Mouse (Mus musculus) lung, embryonic 15.5 days (tissue): ENCODE measurements around the gene Slc2a3. TPM values are rescaled to one million over a fixed set of nuclear protein-coding genes. Genes with fewer than 3 reads are reported as not detected.
"Not testable (repeated sequence)": the region's sequence is repeated elsewhere in the genome, so short reads cannot be mapped to it uniquely, and the experiment has no call there.

Experiments
- ATAC-seq: fragments of 200-750 bp; cut with Nextera tagmentation; 2 replicates; pipeline ENCODE4 v1.8.0; 2017; ENCODE audit warnings: moderate number of reproducible peaks, borderline replicate concordance; ENCODE audit not compliant: low FRiP score, low TSS enrichment; ENCODE audit errors: extremely low read depth
- H3K27ac ChIP-seq: fragments of 300-500 bp; sonication (generic); 2 replicates; pipeline ENCODE4 v1.5.1; 2015; ENCODE audit warnings: moderate library complexity, mild to moderate bottlenecking, inconsistent platforms
- H3K27me3 ChIP-seq: fragments of 300-500 bp; sonication (generic); 2 replicates; pipeline ENCODE4 v1.6.1; 2015; ENCODE audit warnings: inconsistent platforms
- H3K36me3 ChIP-seq: fragments of 300-500 bp; sonication (generic); 2 replicates; pipeline ENCODE4 v1.6.1; 2015; ENCODE audit warnings: inconsistent platforms
- H3K4me1 ChIP-seq: fragments of 300-500 bp; sonication (generic); 2 replicates; pipeline ENCODE4 v1.6.1; 2015; ENCODE audit warnings: inconsistent platforms
- H3K4me2 ChIP-seq: fragments of 300-500 bp; sonication (generic); 2 replicates; pipeline ENCODE4 v1.6.1; 2015; ENCODE audit warnings: inconsistent platforms, mild to moderate bottlenecking, moderate library complexity
- H3K4me3 ChIP-seq: fragments of 300-500 bp; sonication (generic); 2 replicates; pipeline ENCODE4 v1.5.1; 2015; ENCODE audit warnings: mild to moderate bottlenecking, inconsistent platforms
- H3K9ac ChIP-seq: fragments of 300-500 bp; sonication (generic); 2 replicates; pipeline ENCODE4 v1.6.1; 2015; ENCODE audit warnings: inconsistent platforms
- H3K9me3 ChIP-seq: fragments of 300-500 bp; sonication (generic); 2 replicates; pipeline ENCODE4 v1.6.1; 2016; ENCODE audit warnings: inconsistent platforms
- WGBS: fragments of 180-500 bp; shearing (Covaris S2); methylation state at CpG from one replicate; pipeline ENCODE4 v1.1.7; 2015; 5-methylcytosine and 5-hydroxymethylcytosine counted together
- microRNA-seq: library from miRNA; unstranded; fragments of <30 nt; microRNA quantifications from one replicate; pipeline ENCODE4, GENCODE M21; 2016
- polyA plus RNA-seq: library from polyadenylated mRNA; unstranded; fragments of >200 nt; fragmentation: Nextera tagmentation; extraction: Ambion mirVana; gene quantifications from 2 replicates; pipeline ENCODE4 v1.2.1, GENCODE M21; 2015

Slc2a3 gene
- polyA plus RNA-seq, 1 experiment from 2014 or later = 8.1 TPM

DNA sequence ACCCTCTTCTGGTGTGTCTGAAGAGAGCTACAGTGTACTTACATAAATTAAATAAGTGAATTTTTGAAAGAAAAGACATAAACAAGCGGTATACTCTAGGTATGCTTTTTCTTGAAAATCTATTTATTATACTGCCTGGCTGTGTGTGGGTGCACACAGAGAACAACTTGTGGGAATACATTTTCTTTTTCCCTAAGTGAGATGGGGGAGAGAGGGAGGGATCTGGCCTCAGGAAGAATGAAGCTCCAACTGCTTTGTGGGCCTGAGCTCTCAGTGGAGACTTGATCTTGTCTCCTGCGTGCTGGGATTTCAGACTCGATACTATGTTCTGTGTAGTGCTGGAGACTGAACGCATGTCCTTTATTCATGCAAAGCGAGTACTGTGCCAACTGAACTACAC lies 99.6 kb downstream of the Slc2a3 start:
- no peak for ATAC-seq
- peak overlapping the region; percentile 88 for H3K27ac ChIP-seq

GRCm38 (mm10) chr6:122699628-122700027 lies 101.8 kb downstream of the Slc2a3 start:
- peaks cover 10% of the 10 kb centered on the region for H3K4me1 ChIP-seq
- not testable (repeated sequence) for H3K27me3 ChIP-seq, H3K27ac ChIP-seq, H3K36me3 ChIP-seq, ATAC-seq, H3K4me2 ChIP-seq, H3K4me3 ChIP-seq, H3K9me3 ChIP-seq, H3K9ac ChIP-seq
- WGBS = 79% methylated on average over 2 of the region's 2 CpGs

More for the DNA sequence above, 99.6 kb downstream of the Slc2a3 start:
- H3K4me1 ChIP-seq = peaks cover 10% of the 10 kb centered on the region
- no peaks in the 10 kb centered on the region for H3K27me3 ChIP-seq
- no peak overlapping the region for H3K9ac ChIP-seq
- H3K4me2 ChIP-seq = peak overlapping the region; percentile 58; the same call in 1 of the 2 replicates
- WGBS = 68% methylated on average over 5 of the region's 5 CpGs
- no peaks in the 10 kb centered on the region for H3K36me3 ChIP-seq
- H3K9me3 ChIP-seq = no peaks in the 10 kb centered on the region
- H3K4me3 ChIP-seq = no peak overlapping the region

- Histone ChIP-seq H3K36me3 (no peaks in the 10 kb centered on the region), H3K27me3 (no peaks in the 10 kb centered on the region), H3K4me3 (no peak overlapping the region), H3K9ac (no peak overlapping the region), H3K9me3 (no peaks in the 10 kb centered on the region), H3K27ac (no peak overlapping the region), H3K4me2 (no peak overlapping the region), H3K4me1 (no peaks in the 10 kb centered on the region)
- ATAC-seq = no peak
- 77% methylated on average over 3 of the region's 3 CpGs for WGBS
Observed at GRCm38 (mm10) chr6:122695398-122695797, 106.0 kb downstream of the Slc2a3 start.

- Histone ChIP-seq H3K4me1 (no peaks in the 10 kb centered on the region), H3K27me3 (no peaks in the 10 kb centered on the region), H3K9me3 (no peaks in the 10 kb centered on the region), H3K4me2 (no peak overlapping the region), H3K36me3 (no peaks in the 10 kb centered on the region), H3K4me3 (no peak overlapping the region), H3K27ac (no peak overlapping the region), H3K9ac (no peak overlapping the region)
- WGBS = 79% methylated on average over 5 of the region's 5 CpGs
- no peak for ATAC-seq
Observed at GRCm38 (mm10) chr6:122690082-122690481, 111.4 kb downstream of the Slc2a3 start.

DNA sequence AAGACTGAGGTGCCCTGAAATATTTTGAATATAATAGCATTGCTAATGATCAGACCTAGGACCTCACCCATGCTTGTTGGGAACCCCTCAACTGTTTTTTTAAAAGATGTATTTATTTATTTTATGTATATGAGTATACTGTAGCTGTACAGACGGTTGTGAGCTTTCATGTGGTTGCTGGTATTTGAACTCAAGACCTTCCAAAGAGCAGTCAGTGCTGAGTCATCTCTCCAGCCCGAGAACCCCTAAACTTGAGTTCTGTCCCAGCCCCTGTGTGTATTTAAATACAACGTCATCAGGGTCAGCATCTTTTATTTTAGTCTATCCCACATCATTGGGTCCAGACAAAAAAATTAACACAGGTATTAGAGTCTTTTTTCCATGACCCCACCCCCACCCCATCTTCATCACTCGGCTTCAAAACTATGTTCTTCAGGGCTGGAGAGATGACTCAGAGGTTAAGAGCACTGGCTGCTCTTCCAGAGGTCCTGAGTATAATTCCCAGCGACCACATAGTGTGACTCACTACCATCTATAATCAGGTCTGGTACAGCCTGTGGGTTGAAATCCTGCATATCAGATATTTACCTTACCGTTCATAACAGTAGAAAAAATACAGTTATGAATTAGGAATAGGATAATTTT lies 111.9 kb downstream of the Slc2a3 start:
- no peak for ATAC-seq

GRCm38 (mm10) chr6:122686709-122687108 lies 114.7 kb downstream of the Slc2a3 start:
- no peaks in the 10 kb centered on the region for H3K4me1 ChIP-seq
- no peaks in the 10 kb centered on the region for H3K27me3 ChIP-seq
- WGBS = 90% methylated on average over 13 of the region's 13 CpGs
- no peak overlapping the region for H3K9ac ChIP-seq
- H3K4me2 ChIP-seq = no peak overlapping the region
- no peak overlapping the region for H3K27ac ChIP-seq
- H3K4me3 ChIP-seq = no peak overlapping the region
- no peaks in the 10 kb centered on the region for H3K36me3 ChIP-seq
- ATAC-seq = no peak
- H3K9me3 ChIP-seq = no peaks in the 10 kb centered on the region

More for the DNA sequence above, 111.9 kb downstream of the Slc2a3 start:
- no peaks in the 10 kb centered on the region for H3K4me1 ChIP-seq
- no peaks in the 10 kb centered on the region for H3K36me3 ChIP-seq
- H3K4me3 ChIP-seq = no peak overlapping the region
- H3K27ac ChIP-seq = no peak overlapping the region
- 67% methylated on average over 6 of the region's 6 CpGs for WGBS
- no peaks in the 10 kb centered on the region for H3K27me3 ChIP-seq
- no peak overlapping the region for H3K9ac ChIP-seq
- no peaks in the 10 kb centered on the region for H3K9me3 ChIP-seq
- H3K4me2 ChIP-seq = no peak overlapping the region

DNA sequence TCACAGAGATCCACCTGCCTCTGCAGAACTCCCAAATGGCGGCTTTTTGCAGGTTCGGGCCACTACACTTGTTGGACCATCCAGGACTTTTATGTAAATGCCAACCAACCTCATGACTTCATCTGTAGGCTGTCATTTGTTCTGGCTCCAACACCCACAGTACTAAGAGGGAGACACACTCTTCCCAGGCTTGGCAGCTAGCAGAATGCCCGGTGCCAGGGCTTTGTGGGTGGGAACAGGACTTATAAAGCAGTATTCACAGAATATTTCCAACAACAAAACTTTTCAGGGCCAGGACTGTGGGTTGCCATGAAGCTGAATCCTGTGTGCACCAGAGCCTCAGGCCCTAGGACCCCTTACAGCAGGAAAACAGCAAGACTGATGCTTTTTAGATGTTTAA lies 118.8 kb downstream of the Slc2a3 start:
- no peak overlapping the region for H3K27ac ChIP-seq
- no peaks in the 10 kb centered on the region for H3K36me3 ChIP-seq
- H3K4me1 ChIP-seq = no peaks in the 10 kb centered on the region
- no peaks in the 10 kb centered on the region for H3K27me3 ChIP-seq
- no peak overlapping the region for H3K4me3 ChIP-seq
- H3K4me2 ChIP-seq = no peak overlapping the region
- no peak overlapping the region for H3K9ac ChIP-seq
- WGBS = 78% methylated on average over 3 of the region's 3 CpGs
- no peak for ATAC-seq
- no peaks in the 10 kb centered on the region for H3K9me3 ChIP-seq

Small RNAs within 50 kb of the gene (microRNA-seq; reads per million reads assigned to microRNA genes)
- not detected for gene Mir7231

Other genes with a start within 250 kb of the Slc2a3 start
- not detected in 2 replicates for gene Aicda, start 247.8 kb downstream of the Slc2a3 start, polyA plus RNA-seq
- gene Apobec1, start 199.2 kb downstream of the Slc2a3 start, polyA plus RNA-seq = 6.3 and 6.5 TPM in 2 replicates
- gene Gdf3, start 191.6 kb downstream of the Slc2a3 start, polyA plus RNA-seq = not detected in 2 replicates
- not detected in 2 replicates for gene Dppa3, start 175.2 kb downstream of the Slc2a3 start, polyA plus RNA-seq
- 0.33 and 0.40 TPM in 2 replicates for gene Nanog, start 94.2 kb downstream of the Slc2a3 start, polyA plus RNA-seq
- gene Foxj2, start 18.3 kb upstream of the Slc2a3 start, polyA plus RNA-seq = 5.1 and 5.8 TPM in 2 replicates
- gene C3ar1, start 54.5 kb upstream of the Slc2a3 start, polyA plus RNA-seq = 3.3 and 3.4 TPM in 2 replicates
- 46.0 and 48.1 TPM in 2 replicates for gene Necap1, start 72.8 kb upstream of the Slc2a3 start, polyA plus RNA-seq
- gene Clec4a1, start 120.2 kb upstream of the Slc2a3 start, polyA plus RNA-seq = 2.4 and 3.1 TPM in 2 replicates
- gene Clec4a3, start 150.9 kb upstream of the Slc2a3 start, polyA plus RNA-seq = 3.3 and 3.9 TPM in 2 replicates
- not detected in 2 replicates for gene Clec4a4, start 188.7 kb upstream of the Slc2a3 start, polyA plus RNA-seq
- gene Clec4b1, start 248.3 kb upstream of the Slc2a3 start, polyA plus RNA-seq = not detected in 2 replicates